Mouse (Mus musculus): ENCODE measurements around the gene Rbfox3. TPM values are rescaled to one million over a fixed set of nuclear protein-coding genes. Genes with fewer than 3 reads are reported as not detected.
A peak's percentile ranks its signal among the peaks of the same experiment; 100 is the strongest.
"Not testable (repeated sequence)": the region's sequence is repeated elsewhere in the genome, so short reads cannot be mapped to it uniquely, and the experiment has no call there.

Rbfox3 gene
- total RNA-seq, 2 experiments from 2014 or later: 0.13 to 0.20 TPM

DNA sequence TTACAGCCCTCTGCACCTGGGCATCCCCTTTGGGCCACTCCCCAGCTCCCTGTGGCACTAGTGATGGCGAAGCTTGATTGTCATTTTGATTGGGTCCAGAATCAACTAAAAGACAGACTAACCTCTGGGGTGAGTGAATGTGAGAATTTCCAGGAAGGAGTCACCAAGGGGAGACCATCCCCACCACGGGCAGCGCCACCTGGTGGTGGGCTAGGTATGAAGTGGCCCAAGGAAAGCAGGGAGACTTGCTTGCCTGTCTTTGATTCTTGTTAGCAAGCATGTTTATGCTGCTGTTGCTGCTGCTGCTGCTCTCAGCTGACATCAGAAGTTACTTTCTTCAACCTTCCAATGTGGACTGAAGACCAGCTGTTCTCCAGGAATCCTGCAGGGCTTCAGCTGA is 135.6 kb downstream of the Rbfox3 start:
- peak; percentile 34 for DNase-seq
- Histone ChIP-seq H3K27ac (no peak overlapping the region), H3K4me3 (no peak overlapping the region)
- intact Hi-C loops (cut with DNase I): no loop called here
- peak; percentile 70 for TF ChIP-seq CTCF (IDR thresholded peaks at IDR 0.05)

DNA sequence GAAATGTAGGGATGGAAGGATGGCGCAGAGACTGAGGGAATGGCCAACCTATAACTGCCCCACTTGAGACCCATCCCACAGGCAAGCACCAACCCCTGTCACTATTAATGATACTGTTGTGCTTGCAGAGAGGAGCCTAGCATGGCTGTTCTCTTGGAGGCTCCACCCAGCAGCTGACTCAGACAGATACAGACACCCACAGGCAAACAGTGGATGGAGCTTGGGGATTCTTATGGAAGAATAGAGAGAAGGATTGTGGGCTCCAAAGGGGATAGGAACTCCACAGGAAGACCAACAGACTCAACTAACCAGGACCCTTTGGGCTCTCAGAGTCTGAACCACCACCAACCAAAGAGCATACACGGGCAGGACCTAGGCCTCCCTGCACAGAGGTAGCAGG is 136.6 kb downstream of the Rbfox3 start:
- intact Hi-C loops (cut with DNase I); H3K27ac ChIP-seq; DNase-seq; H3K4me3 ChIP-seq: not testable (repeated sequence)

DNA sequence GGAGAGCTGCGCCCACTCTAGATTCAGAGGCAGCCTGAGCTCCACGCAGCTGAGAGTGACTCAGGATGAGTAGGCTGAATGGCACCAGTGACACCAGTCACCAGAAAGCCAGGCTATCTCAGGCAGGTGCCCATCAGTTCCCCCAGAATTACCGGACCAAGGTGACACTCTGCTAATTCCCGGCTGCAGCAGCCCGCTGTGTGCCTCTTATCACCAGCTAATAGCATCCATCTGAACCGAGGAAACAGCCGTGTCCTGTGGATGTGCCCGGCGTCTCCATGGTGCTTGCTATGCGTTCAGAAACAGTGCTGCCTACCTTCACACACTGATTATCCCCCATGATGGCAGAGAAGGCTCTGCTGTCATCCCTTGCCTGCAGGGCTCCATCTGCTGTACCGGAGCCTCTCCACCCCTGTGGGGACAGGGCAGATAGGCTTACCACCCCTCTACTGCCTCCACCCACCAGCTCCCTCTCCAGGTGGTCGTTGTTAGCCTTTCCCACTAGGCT is 138.3 kb downstream of the Rbfox3 start:
- DNase-seq: no peak
- Histone ChIP-seq H3K4me3 (no peak overlapping the region), H3K27ac (no peak overlapping the region)
- intact Hi-C loops (cut with DNase I): no loop called here
- no peak for TF ChIP-seq CTCF (IDR thresholded peaks at IDR 0.05)

DNA sequence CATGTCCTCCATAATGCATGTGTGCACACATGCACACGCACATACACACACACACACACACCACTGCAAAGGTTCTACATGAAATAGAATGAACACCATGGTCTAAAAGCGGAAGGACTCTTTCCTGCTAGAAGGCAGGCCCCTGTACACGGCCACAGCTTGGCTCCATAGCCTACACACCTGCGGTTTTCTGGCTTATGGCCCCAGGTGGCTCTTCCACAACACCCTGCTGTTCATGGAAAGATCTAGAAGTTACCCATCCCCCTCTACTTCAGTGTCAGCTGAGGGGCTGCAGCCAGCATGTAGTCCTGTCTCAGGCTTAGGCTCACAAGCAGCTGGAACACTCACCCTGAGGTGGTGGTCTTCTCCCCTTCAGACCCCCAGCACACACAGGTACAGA is 140.0 kb downstream of the Rbfox3 start:
- H3K27ac ChIP-seq: no peak overlapping the region
- TF ChIP-seq CTCF (IDR thresholded peaks at IDR 0.05): no peak
- intact Hi-C loops (cut with DNase I): no loop called here
- no peak for DNase-seq
- no peak overlapping the region for H3K4me3 ChIP-seq

DNA sequence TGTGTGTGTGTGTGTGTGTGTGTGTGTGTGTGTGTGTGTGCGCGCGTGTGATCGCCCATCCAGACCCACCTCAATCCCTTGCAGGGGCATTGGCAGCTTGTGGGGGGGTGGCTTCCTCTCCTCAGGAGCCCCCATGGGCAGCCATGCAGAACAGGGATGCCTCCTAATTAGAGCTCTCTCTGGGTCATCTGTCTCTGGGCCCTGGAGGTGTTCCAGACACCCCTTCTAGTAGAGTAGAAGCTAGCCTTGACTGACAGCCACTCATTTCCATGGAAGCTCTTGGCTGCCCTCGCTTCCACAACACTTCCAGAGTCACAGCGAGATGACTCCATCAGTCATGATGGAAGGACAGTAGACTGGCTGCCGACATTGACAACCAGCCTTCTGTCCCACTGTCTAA is 140.6 kb downstream of the Rbfox3 start:
- Histone ChIP-seq H3K27ac (no peak overlapping the region), H3K4me3 (no peak overlapping the region)
- no peak for DNase-seq
- TF ChIP-seq CTCF (IDR thresholded peaks at IDR 0.05): no peak
- intact Hi-C loops (cut with DNase I): no loop called here

DNA sequence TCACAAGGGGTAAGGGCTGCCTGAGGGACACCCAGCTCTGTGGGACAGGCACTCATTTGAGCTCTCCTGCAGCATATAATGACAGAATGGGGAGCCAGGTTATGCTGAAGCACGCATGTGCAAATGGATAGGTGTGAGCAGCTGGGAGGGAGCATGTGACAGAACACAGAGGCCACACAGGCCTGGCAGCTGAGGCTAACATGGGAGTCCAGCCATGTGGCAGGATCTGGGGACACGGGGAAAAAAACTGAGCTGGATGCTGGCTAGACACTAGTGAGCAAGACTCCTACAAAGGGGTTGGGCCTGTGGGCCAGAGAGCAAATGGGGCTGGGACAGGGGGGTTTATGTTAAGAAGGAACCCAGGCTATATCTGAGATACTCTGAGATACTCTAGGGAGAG is 141.9 kb downstream of the Rbfox3 start:
- Histone ChIP-seq H3K4me3 (no peak overlapping the region), H3K27ac (no peak overlapping the region)
- intact Hi-C loops (cut with DNase I): no loop called here
- DNase-seq: no peak
- no peak for TF ChIP-seq CTCF (IDR thresholded peaks at IDR 0.05)

DNA sequence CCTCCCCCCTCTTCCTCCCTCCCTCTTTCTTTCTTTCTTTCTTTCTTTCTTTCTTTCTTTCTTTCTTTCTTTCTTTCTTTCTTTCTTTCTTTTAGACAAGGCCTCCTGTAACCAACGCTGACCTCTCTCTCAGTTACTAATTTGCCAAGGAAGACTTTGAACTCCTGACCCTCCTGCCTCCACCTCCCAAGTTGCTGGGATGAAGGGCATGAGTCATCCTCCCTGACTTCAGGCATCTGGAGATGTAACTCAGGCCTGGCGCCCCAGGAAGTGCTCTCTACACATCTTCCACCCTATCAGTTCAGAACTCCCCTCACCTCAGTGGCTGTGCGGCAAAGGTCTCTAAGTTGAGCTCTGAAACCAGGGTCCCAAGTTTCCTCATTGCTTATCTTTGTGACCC is 143.0 kb downstream of the Rbfox3 start:
- no peak for DNase-seq
- no peak for TF ChIP-seq CTCF (IDR thresholded peaks at IDR 0.05)
- intact Hi-C loops (cut with DNase I): no loop called here
- Histone ChIP-seq H3K27ac (no peak overlapping the region), H3K4me3 (no peak overlapping the region)

DNA sequence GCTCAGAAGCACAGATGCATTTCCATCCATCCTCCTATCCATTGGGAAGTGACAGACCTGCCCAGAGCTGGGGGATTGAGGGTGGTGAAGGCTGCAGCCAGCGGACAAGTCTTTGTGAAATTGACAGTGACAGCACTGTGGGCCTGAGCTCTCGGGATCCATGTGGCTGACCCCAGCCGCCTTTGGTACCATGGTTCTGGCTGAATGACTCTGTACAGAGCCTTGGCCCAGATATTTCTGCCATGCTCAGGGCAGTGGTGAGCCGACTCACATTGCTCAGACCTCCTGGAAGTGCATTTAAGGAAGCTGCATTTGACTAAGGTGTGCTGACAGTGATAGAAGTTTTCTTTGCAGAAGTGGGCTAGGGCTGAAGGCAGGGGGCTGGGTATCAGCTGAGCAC is 144.0 kb downstream of the Rbfox3 start:
- intact Hi-C loops (cut with DNase I): no loop called here
- no peak overlapping the region for H3K27ac ChIP-seq
- TF ChIP-seq CTCF (IDR thresholded peaks at IDR 0.05): no peak
- DNase-seq: no peak
- no peak overlapping the region for H3K4me3 ChIP-seq

DNA sequence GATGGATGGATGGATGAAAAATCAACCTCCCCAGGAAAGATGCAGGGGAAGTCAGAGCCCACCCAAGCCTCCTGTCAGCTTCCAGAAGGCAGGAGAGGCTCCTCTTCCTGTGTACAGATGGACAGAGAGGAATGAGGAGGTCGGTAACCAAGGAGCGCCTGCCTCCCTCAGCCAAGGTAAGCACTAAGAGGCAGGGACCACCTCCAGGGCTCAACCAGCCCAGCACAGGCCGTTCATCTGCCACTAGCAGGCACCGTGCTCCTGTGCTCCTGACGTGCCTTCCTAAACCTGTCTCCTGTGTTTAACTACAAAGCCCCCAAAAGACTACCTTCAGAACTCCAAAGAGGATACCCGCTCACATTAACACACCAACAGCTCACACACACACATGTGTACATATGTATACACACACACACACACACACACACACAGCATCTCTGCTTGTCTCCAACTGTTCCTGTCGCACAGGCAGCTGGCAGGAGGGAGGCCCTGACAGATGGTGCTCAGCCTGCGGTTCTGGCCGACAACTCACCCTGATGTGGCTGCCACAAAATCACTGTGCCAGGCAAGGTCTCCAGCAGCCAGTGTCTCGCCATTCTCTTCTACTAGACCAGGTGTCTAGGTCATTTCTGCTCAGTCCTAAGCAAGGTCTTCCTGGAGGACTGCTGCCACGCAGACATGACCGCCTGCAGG is 151.0 kb downstream of the Rbfox3 start:
- DNase-seq: no peak
- TF ChIP-seq CTCF (IDR thresholded peaks at IDR 0.05): no peak
- H3K4me3 ChIP-seq: no peak overlapping the region
- no peak overlapping the region for H3K27ac ChIP-seq
- intact Hi-C loops (cut with DNase I): no loop called here

DNA sequence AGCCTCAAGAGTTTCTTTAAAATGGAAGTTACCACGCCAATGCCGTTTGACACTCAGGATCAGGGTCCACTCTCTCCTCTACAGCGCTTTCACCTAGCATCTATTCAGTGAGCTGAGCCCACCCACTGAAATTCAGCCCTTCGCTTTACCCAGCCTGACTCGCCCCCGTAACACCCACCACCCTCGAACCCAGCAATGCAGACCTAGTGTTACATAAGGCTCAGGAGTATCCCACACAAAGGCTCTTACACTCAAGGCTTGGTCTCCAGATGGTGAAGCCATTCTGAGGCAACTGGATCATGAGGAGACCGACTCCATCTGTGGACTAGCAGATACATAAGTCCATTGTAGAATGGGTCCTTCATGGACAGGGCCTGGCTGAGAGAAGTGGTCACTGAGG is 152.2 kb downstream of the Rbfox3 start:
- no peak for TF ChIP-seq CTCF (IDR thresholded peaks at IDR 0.05)
- intact Hi-C loops (cut with DNase I): no loop called here
- H3K4me3 ChIP-seq: no peak overlapping the region
- DNase-seq: no peak
- no peak overlapping the region for H3K27ac ChIP-seq

DNA sequence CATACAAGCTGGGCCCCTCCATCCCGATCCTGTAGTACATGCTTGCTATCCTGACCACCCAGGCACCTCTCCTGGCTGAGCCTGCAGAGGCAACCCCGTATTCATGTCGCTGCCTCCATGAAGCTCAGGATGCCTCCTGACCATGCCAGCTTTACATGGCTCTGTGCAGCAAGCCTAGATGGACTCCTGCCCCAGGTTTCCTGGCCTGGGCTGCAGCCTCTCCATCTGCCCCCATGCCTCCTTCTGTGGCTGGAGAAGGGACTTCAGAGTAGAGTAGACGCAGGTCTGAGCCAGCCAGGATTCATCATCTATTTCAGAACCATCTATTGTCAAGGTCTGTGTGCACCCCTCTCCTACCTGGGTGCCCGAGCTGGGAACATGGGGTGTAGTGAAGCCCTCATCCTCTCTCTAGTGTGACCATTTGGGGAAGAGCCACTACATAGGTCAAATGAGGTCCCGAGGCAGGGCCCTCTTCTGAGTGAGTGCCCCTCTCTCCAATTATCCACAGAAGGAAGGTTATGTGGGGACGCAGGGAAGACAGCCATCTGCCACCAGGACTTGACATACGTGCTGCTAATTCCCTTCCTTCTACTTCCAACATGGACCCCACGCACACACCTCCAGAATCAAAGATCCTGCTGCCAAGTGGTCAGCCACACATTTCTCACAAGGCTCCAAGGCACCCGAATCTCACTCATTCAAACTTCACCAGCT is 153.0 kb downstream of the Rbfox3 start:
- intact Hi-C loops (cut with DNase I): no loop called here
- no peak for TF ChIP-seq CTCF (IDR thresholded peaks at IDR 0.05)
- no peak overlapping the region for H3K4me3 ChIP-seq
- no peak for DNase-seq
- no peak overlapping the region for H3K27ac ChIP-seq

DNA sequence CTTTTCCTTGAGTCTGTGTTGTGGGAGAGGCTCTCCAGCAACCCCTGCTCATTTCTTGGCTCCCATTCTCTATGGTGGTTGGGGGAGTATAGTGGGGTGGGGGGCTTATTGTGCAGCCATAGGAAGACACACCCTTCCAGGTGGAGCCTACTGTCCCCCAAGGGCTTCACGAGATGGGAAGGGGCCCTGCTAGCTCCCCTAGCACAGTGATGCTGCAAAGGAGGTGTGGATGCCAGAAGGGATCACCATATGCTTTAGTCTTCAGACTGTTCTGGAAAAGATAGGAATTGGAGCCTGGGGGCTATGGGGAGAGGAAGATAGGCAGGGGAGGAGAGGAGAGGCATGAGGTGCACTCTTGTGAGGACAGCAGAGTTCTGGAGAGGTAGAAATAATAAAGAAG is 153.9 kb downstream of the Rbfox3 start:
- intact Hi-C loops (cut with DNase I): no loop called here
- TF ChIP-seq CTCF (IDR thresholded peaks at IDR 0.05): no peak

DNA sequence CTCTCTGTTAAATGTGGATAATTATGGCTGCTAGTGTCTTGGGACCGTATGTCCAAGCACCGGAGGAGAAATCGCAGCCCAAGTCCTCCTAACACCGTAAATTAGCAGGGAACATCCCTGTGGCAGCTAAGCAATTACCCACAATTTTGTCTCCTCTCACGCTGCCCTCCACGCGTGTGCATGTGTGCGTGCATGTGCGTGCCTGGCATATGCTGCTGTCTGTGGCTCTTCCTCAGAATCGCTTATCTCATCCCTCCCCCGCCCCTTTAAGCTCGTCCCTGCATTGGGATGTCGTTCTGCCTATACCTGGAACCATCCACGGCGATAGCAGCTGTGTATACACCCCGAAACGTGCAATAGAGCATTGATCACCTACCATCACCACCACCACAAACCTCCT is 156.4 kb downstream of the Rbfox3 start:
- intact Hi-C loops (cut with DNase I): no loop called here
- TF ChIP-seq CTCF (IDR thresholded peaks at IDR 0.05): no peak
- DNase-seq: no peak
- H3K4me3 ChIP-seq: no peak overlapping the region
- H3K27ac ChIP-seq: no peak overlapping the region

More for the DNA sequence above, 153.9 kb downstream of the Rbfox3 start:
- no peak for DNase-seq
- H3K4me3 ChIP-seq: no peak overlapping the region
- H3K27ac ChIP-seq: no peak overlapping the region

DNA sequence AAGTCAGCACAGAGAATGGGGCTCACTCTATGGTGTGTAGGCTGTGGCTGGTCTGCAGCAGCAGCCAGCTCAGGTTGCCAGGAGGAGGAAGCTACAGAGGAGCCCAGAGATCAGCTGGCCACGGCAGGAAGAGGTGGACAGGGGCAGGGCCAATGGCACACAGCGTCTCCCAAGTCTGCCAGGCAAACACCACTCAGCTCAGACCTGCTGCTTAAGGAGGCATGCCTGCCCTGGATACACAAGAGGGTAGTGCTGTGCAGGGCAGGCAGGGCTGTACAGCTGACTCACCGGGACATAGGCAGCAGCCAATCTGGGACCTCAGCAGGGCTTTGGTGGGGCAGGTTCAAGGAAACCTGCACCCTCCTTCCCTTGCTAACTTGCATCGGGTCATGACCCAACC is 156.9 kb downstream of the Rbfox3 start:
- H3K4me3 ChIP-seq: no peak overlapping the region
- intact Hi-C loops (cut with DNase I): no loop called here
- TF ChIP-seq CTCF (IDR thresholded peaks at IDR 0.05): no peak
- DNase-seq: no peak
- no peak overlapping the region for H3K27ac ChIP-seq
